Mouse (Mus musculus): Measurements from ENCODE around the gene Urm1. TPM values are rescaled to one million over a fixed set of nuclear protein-coding genes. Genes with fewer than 3 reads are reported as not detected.

Gene Urm1
- 23.6 and 27.8 TPM in 2 replicates for polyA plus RNA-seq (2015; fragmentation: Nextera tagmentation; extraction: Ambion mirVana)

DNA sequence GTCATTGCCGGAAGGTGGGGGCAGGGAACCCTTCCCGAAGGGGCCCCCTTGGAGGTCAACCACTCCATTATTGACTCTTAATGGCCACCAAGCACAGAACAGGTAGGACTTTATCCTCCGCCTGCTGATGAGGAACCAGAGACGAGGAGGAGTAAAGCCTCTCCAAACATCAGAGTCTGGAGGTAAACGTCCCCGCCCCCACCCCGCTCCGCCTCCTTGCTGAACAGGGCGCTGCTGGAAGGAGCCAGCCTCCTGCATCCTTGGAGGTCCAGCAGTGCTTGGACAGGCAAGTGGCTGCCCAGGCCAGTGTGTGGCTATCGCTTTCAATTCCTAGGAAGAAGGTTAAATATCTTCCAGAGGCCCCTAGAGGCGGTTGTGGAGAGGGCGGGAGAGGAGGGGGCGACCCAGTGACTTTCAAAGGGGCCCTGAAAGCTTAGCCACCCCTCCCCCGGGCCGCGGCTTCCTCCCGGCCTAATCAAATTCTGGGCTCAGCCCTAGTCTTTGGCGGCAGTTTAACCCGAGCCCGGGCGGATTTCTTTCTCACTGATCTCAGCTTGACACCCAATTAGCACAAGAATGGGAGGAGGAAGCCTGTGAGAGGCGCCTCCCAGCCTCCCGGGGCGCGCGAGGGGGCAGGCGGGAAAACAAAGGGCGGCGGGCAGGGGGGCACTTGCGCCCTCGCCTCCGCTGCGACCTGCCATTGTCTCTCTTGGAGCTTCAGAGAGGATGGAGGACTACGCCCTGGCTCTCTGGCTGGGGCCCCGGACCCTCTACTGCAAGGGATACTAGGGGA is at the start of gene Urm1:
TSS of gene Urm1 (plus strand) at position 51 of the 793 bp plus-strand sequence.

GRCm38 (mm10) chr2:29787104-29787917 is 32.6 kb upstream of the Urm1 start, which contains the start of gene Coq4:
Gene Coq4, plus strand, starts transcription at chr2:29787493.

DNA sequence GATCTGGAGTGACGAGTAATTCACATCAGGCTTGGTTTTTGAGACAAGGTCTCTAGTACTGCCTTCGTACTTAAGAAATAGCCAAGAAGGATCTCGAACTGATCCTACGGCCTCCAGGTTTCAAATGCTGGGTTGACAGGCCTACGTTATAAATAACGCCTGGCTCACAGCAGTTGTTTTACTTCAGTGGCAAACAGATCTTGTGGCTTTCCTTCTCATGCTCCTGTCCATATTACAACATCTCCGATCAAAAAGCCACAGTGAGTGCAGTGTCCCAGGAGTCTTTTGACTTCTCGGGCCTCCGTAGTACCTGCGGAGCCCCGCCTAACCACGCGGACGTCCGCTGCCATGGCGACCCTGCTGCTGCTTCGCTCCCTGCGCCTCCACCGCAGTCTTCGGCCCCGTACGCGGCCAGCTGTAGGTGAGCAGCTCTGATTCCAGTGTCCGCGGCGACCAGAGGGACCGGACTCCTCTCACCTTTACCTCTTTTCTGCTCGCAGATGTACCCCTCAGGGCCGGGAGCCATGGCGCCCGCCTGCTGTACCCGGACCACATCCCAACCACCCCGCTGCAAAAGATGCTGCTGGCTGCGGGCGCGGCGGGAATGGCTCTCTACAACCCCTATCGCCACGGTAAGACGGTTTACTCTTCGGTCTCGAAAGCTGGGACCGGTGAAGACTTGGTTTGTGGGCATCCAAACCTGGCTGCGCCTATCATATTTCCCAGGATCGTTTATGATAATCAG is 31.8 kb upstream of the Urm1 start, which contains the start of gene Trub2:
TSS of gene Trub2 (minus strand) at position 566 of the 745 bp plus-strand sequence.

DNA sequence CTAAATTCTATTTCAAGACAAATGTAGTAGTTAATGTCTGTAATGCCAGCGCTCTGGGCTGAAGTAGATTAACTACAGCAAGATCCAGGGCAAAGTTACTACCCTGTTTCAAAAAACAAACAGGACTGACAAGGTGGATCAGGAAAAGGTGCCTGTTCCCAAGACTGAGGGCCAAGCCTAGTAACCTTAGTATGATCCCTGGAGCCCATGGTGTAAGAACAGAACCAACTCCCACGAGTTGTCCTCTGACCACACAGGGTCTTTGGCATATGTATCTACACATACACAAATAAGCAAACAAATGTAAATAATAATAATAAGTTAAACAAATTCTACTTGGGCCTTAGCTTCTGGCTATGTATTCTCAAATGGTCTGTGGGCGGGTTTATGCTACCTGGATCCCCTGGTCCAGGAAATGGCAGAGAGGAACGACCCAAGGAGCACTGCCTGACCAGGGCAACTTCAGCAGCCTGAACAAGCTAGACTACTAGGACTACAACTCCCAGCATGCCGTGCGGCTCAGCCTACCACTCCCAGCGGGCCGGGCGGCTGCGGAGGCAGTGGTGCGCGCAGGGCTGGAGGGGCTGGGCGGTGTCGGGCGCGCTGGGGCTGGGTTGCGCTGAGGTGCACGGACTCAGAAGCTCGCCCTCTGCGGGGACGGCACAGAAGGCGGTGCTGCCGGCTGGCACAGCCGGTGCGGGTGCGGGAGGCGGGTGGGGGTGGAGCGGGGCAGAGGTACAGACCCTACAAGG is 17.6 kb upstream of the Urm1 start, which contains the start of gene Slc27a4:
TSS of gene Slc27a4 (plus strand) at position 560 of the 752 bp plus-strand sequence.

DNA sequence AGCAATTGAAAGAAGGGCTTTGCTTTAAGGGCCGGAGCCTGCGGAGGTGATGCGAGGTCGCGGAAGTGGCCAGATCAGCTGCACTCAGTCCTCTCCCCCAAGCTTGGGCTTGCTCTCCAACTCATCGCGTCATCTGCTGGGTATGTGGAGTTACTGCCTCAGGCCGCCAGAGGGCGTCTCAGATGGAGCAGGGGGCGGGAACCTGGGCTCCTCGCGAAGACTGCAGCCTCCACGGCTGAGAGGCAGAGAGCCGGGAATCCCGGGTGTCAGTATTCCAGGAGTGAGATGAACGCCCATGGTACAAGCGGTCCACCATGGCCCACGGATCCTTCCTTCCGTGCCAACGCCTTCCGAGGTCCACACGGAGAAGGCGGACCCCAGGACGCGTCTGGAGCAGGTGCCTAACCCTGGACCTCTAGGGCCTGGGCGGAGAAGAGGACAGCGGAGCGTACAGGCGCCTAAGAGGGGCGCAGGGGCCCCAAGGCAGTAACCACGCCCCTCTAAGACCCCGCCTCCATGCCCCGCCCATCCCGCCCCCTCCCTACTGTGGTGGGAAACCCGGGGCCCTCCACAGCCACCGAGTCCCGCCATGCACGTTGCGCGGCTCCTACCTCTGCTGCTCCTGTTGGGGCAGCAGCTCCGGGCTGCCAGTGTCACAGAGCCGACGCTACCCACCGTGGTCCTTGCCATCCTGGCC is 49.2 kb downstream of the Urm1 start, which contains the start of gene Cercam:
TSS of gene Cercam (plus strand) at position 216 of the 697 bp plus-strand sequence.

DNA sequence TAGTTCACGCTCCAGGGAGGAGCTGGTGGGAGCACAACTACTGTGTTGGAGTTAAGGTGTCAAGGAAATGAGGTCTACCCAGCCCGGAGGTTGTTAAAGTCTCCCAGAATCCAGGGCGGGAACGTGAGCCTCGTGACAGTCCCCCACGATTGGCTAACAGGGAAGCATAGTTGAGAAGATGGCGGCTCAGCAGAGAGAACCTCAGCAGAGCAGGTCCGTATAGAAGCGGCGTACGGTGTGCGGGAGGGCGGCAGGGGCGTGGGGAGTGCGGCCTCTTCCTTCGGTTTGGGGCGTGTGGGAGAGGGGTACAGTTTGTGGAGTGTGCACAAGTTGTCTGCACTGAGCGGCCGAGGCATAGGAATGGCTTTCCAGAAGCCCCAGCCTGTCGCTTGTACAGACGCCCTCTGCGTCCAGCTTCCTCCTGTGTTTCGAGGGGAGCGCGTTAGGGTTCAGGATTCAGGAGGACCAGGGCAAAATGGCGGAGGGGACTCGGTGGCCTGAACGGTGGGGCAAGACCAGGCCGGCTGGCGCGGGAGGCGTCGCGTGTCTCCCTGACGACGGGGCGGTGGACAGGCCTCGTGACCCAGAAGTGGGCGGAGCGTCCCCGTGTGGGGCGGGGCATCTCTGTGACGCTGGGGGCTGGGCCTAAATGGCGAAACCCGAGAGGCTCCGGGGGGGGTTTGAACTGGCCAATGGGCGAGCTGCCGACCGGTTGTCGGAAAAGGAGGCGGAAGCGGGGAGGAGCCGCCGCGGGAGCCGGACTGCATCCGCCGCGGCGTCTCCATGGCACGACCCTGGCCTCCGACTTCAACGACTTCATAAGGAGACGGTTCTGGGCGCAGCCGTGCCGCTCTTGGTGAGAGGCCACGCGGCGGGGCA is 69.4 kb downstream of the Urm1 start, which contains the start of gene Odf2:
TSS of gene Odf2 (plus strand) at position 156 of the 879 bp plus-strand sequence.

Small RNA genes lying within 50 kb of the gene (microRNA-seq; reads per million reads assigned to microRNA genes)
- not detected for gene Mir219a-2 (ENCODE audit: borderline replicate concordance, insufficient number of aligned reads)
- gene Mir219b (ENCODE audit: borderline replicate concordance, insufficient number of aligned reads) = not detected

Other genes with a start within 250 kb of the Urm1 start
- 8.9 TPM in 2 replicates for gene Rapgef1, start 200.4 kb upstream of the Urm1 start, polyA plus RNA-seq (2015; fragmentation: Nextera tagmentation; extraction: Ambion mirVana)
- not detected in 2 replicates for gene Gm13420, start 68.4 kb upstream of the Urm1 start, polyA plus RNA-seq (2015; fragmentation: Nextera tagmentation; extraction: Ambion mirVana)
- 0.33 TPM in 1 of 2 replicates, not detected in the other for gene Gm13547, start 60.8 kb upstream of the Urm1 start, polyA plus RNA-seq (2015; fragmentation: Nextera tagmentation; extraction: Ambion mirVana)
- gene Coq4, start 32.6 kb upstream of the Urm1 start, polyA plus RNA-seq (2015; fragmentation: Nextera tagmentation; extraction: Ambion mirVana) = 10.9 and 22.2 TPM in 2 replicates
- 22.4 and 25.9 TPM in 2 replicates for gene Trub2, start 31.6 kb upstream of the Urm1 start, polyA plus RNA-seq (2015; fragmentation: Nextera tagmentation; extraction: Ambion mirVana)
- 16.8 and 18.2 TPM in 2 replicates for gene Slc27a4, start 17.4 kb upstream of the Urm1 start, polyA plus RNA-seq (2015; fragmentation: Nextera tagmentation; extraction: Ambion mirVana)
- 25.0 and 27.7 TPM in 2 replicates for gene Cercam, start 49.1 kb downstream of the Urm1 start, polyA plus RNA-seq (2015; fragmentation: Nextera tagmentation; extraction: Ambion mirVana)
- gene Odf2, start 69.1 kb downstream of the Urm1 start, polyA plus RNA-seq (2015; fragmentation: Nextera tagmentation; extraction: Ambion mirVana) = 22.2 and 35.4 TPM in 2 replicates
- gene Gle1, start 115.4 kb downstream of the Urm1 start, polyA plus RNA-seq (2015; fragmentation: Nextera tagmentation; extraction: Ambion mirVana) = 26.8 and 35.8 TPM in 2 replicates
- gene Sptan1, start 145.5 kb downstream of the Urm1 start, polyA plus RNA-seq (2015; fragmentation: Nextera tagmentation; extraction: Ambion mirVana) = 50.5 and 78.8 TPM in 2 replicates
- 27.3 and 30.6 TPM in 2 replicates for gene Wdr34, start 228.8 kb downstream of the Urm1 start, polyA plus RNA-seq (2015; fragmentation: Nextera tagmentation; extraction: Ambion mirVana)
- 172 and 260 TPM in 2 replicates for gene Set, start 237.3 kb downstream of the Urm1 start, polyA plus RNA-seq (2015; fragmentation: Nextera tagmentation; extraction: Ambion mirVana)